Mouse (Mus musculus) midbrain, embryonic 14.5 days (tissue): ENCODE results near the gene Syt7. TPM values are rescaled to one million over a fixed set of nuclear protein-coding genes. Genes with fewer than 3 reads are reported as not detected.

Experiments
- ATAC-seq: fragments of 200-750 bp; cut with Nextera tagmentation; 2 replicates; pipeline ENCODE4 v1.8.0; 2017; ENCODE audit warnings: moderate number of reproducible peaks, moderate library complexity; ENCODE audit not compliant: low FRiP score, low TSS enrichment
- DNase-seq: peaks from one replicate; pipeline ENCODE4 v3.0.0-alpha.2; 2015
- H3K27ac ChIP-seq: fragments of 300-500 bp; sonication (generic); replicated peaks from 2 replicates; pipeline ENCODE4 v1.5.1; 2014; ENCODE audit warnings: mild to moderate bottlenecking, low read depth, low read length, moderate library complexity
- H3K27me3 ChIP-seq: fragments of 300-500 bp; sonication (generic); 2 replicates; pipeline ENCODE4 v1.6.1; 2014; ENCODE audit warnings: low read length, control low read depth, mixed read lengths; ENCODE audit not compliant: control insufficient read depth, insufficient read depth
- H3K36me3 ChIP-seq: fragments of 300-500 bp; sonication (generic); 2 replicates; pipeline ENCODE4 v1.6.1; 2014; ENCODE audit warnings: low read length, control low read depth; ENCODE audit not compliant: control insufficient read depth, insufficient read depth
- H3K4me1 ChIP-seq: fragments of 300-500 bp; sonication (generic); 2 replicates; pipeline ENCODE4 v1.6.1; 2014; ENCODE audit warnings: mild to moderate bottlenecking, antibody characterized with exemption, low read length, control low read depth; ENCODE audit not compliant: control insufficient read depth, insufficient read depth
- H3K4me2 ChIP-seq: fragments of 300-500 bp; sonication (generic); 2 replicates; pipeline ENCODE4 v1.6.1; 2014; ENCODE audit warnings: mild to moderate bottlenecking, low read length, moderate library complexity
- H3K4me3 ChIP-seq: fragments of 300-500 bp; sonication (generic); replicated peaks from 2 replicates; pipeline ENCODE4 v1.5.1; 2014; ENCODE audit warnings: low read depth, low read length
- H3K9ac ChIP-seq: fragments of 300-500 bp; sonication (generic); replicated peaks from 2 replicates; pipeline ENCODE4 v1.6.1; 2014; ENCODE audit warnings: mild to moderate bottlenecking, low read length, moderate library complexity
- H3K9me3 ChIP-seq: fragments of 300-500 bp; sonication (generic); 2 replicates; pipeline ENCODE4 v1.6.1; 2016; ENCODE audit warnings: low read length, control low read depth, mixed read lengths; ENCODE audit not compliant: control insufficient read depth
- WGBS: fragments of 180-500 bp; shearing (Covaris S2); extraction: QIAGEN DNeasy Blood & Tissue Kit; methylation state at CpG from one replicate; pipeline ENCODE4 v1.1.7; 2014; 5-methylcytosine and 5-hydroxymethylcytosine counted together
- polyA plus RNA-seq: library from polyadenylated mRNA; unstranded; fragments of >200 nt; fragmentation: Nextera tagmentation; extraction: Ambion mirVana; gene quantifications from 2 replicates; pipeline ENCODE4 v1.2.1, GENCODE M21; 2014

Syt7 gene
- polyA plus RNA-seq, 1 experiment from 2014 or later: 10.1 TPM

- no peaks in the 10 kb centered on the region for H3K36me3 ChIP-seq
- ATAC-seq: no peak
- 86% methylated on average over 6 of the region's 6 CpGs for WGBS
- no peak overlapping the region for H3K27ac ChIP-seq
- H3K27me3 ChIP-seq: no peaks in the 10 kb centered on the region
- H3K9me3 ChIP-seq: no peaks in the 10 kb centered on the region
- H3K4me3 ChIP-seq: no peak overlapping the region
- H3K9ac ChIP-seq: peak overlapping the region; percentile 10; the same call in 1 of the 2 replicates
- H3K4me1 ChIP-seq: peaks cover 26% of the 10 kb centered on the region
- DNase-seq: no peak
- no peak overlapping the region for H3K4me2 ChIP-seq
Observed at GRCm38 (mm10) chr19:10393471-10393870, 4.6 kb downstream of the Syt7 start.

- no peak overlapping the region for H3K27ac ChIP-seq
- H3K9me3 ChIP-seq: no peaks in the 10 kb centered on the region
- DNase-seq: no peak
- H3K27me3 ChIP-seq: no peaks in the 10 kb centered on the region
- ATAC-seq: no peak
- H3K36me3 ChIP-seq: no peaks in the 10 kb centered on the region
- no peak overlapping the region for H3K4me2 ChIP-seq
- H3K4me3 ChIP-seq: no peak overlapping the region
- H3K4me1 ChIP-seq: peaks cover 26% of the 10 kb centered on the region
- 68% methylated on average over 15 of the region's 15 CpGs for WGBS
- peak overlapping the region; percentile 10; the same call in 1 of the 2 replicates for H3K9ac ChIP-seq
Observed at GRCm38 (mm10) chr19:10393874-10394500, 5.1 kb downstream of the Syt7 start.

- DNase-seq (peak; percentile 78), ATAC-seq (peak; percentile 73; the same call in 1 of the 2 replicates)
- Histone ChIP-seq H3K9me3 (no peaks in the 10 kb centered on the region), H3K4me3 (no peak overlapping the region), H3K36me3 (no peaks in the 10 kb centered on the region), H3K9ac (no peak overlapping the region), H3K27me3 (no peaks in the 10 kb centered on the region), H3K4me2 (no peak overlapping the region), H3K4me1 (peaks cover 25% of the 10 kb centered on the region), H3K27ac (peak overlapping the region; percentile 66)
- 11% methylated on average over 8 of the region's 8 CpGs for WGBS
Observed at GRCm38 (mm10) chr19:10395174-10395573, 6.3 kb downstream of the Syt7 start.

- no peak overlapping the region for H3K9ac ChIP-seq
- ATAC-seq (no peak), DNase-seq (no peak)
- no peaks in the 10 kb centered on the region for H3K36me3 ChIP-seq
- no peak overlapping the region for H3K27ac ChIP-seq
- peaks cover 17% of the 10 kb centered on the region for H3K4me1 ChIP-seq
- H3K9me3 ChIP-seq: no peaks in the 10 kb centered on the region
- 84% methylated on average over 2 of the region's 2 CpGs for WGBS
- H3K4me3 ChIP-seq: no peak overlapping the region
- no peak overlapping the region for H3K4me2 ChIP-seq
- H3K27me3 ChIP-seq: no peaks in the 10 kb centered on the region
Observed at GRCm38 (mm10) chr19:10396962-10397361, 8.1 kb downstream of the Syt7 start.

GRCm38 (mm10) chr19:10397479-10398153 lies 8.7 kb downstream of the Syt7 start:
- H3K27me3 ChIP-seq: no peaks in the 10 kb centered on the region
- DNase-seq (no peak), ATAC-seq (no peak)
- no peak overlapping the region for H3K27ac ChIP-seq
- H3K4me3 ChIP-seq: no peak overlapping the region
- no peak overlapping the region for H3K9ac ChIP-seq
- H3K4me1 ChIP-seq: peaks cover 17% of the 10 kb centered on the region
- 32% methylated on average over 8 of the region's 8 CpGs for WGBS
- H3K4me2 ChIP-seq: no peak overlapping the region
- no peaks in the 10 kb centered on the region for H3K9me3 ChIP-seq
- H3K36me3 ChIP-seq: no peaks in the 10 kb centered on the region

GRCm38 (mm10) chr19:10398296-10398695 lies 9.4 kb downstream of the Syt7 start:
- Histone ChIP-seq H3K4me3 (no peak overlapping the region), H3K27me3 (no peaks in the 10 kb centered on the region), H3K4me2 (no peak overlapping the region), H3K36me3 (no peaks in the 10 kb centered on the region), H3K4me1 (peaks cover 17% of the 10 kb centered on the region), H3K9me3 (no peaks in the 10 kb centered on the region), H3K9ac (no peak overlapping the region), H3K27ac (no peak overlapping the region)
- DNase-seq: no peak
- 87% methylated on average over 6 of the region's 6 CpGs for WGBS
- ATAC-seq: no peak

GRCm38 (mm10) chr19:10402771-10403494 lies 14.0 kb downstream of the Syt7 start:
- Histone ChIP-seq H3K4me3 (no peak overlapping the region), H3K4me1 (peaks cover 16% of the 10 kb centered on the region), H3K9ac (no peak overlapping the region), H3K36me3 (no peaks in the 10 kb centered on the region), H3K9me3 (no peaks in the 10 kb centered on the region), H3K4me2 (no peak overlapping the region), H3K27ac (no peak overlapping the region), H3K27me3 (no peaks in the 10 kb centered on the region)
- DNase-seq: peak; percentile 58
- ATAC-seq: no peak
- WGBS: 31% methylated on average over 16 of the region's 16 CpGs

GRCm38 (mm10) chr19:10403593-10404380 lies 14.9 kb downstream of the Syt7 start:
- Histone ChIP-seq H3K9ac (no peak overlapping the region), H3K4me3 (no peak overlapping the region), H3K4me2 (no peak overlapping the region), H3K36me3 (no peaks in the 10 kb centered on the region), H3K27ac (0 out of 2 replicates have a peak overlapping the region, but pooled peaks have one; percentile 27), H3K9me3 (no peaks in the 10 kb centered on the region), H3K4me1 (peaks cover 16% of the 10 kb centered on the region), H3K27me3 (no peaks in the 10 kb centered on the region)
- peak; percentile 51; the same call in 1 of the 2 replicates for ATAC-seq
- WGBS: 48% methylated on average over 10 of the region's 10 CpGs
- no peak for DNase-seq
